Mouse (Mus musculus) thymus, postnatal 25 days (tissue): ENCODE data around the gene Jtb.
A peak's percentile ranks its signal among the peaks of the same experiment; 100 is the strongest.

Source experiments
- DNase-seq: peaks from one replicate; pipeline ENCODE4 v3.0.0; 2022

The Jtb gene

DNA sequence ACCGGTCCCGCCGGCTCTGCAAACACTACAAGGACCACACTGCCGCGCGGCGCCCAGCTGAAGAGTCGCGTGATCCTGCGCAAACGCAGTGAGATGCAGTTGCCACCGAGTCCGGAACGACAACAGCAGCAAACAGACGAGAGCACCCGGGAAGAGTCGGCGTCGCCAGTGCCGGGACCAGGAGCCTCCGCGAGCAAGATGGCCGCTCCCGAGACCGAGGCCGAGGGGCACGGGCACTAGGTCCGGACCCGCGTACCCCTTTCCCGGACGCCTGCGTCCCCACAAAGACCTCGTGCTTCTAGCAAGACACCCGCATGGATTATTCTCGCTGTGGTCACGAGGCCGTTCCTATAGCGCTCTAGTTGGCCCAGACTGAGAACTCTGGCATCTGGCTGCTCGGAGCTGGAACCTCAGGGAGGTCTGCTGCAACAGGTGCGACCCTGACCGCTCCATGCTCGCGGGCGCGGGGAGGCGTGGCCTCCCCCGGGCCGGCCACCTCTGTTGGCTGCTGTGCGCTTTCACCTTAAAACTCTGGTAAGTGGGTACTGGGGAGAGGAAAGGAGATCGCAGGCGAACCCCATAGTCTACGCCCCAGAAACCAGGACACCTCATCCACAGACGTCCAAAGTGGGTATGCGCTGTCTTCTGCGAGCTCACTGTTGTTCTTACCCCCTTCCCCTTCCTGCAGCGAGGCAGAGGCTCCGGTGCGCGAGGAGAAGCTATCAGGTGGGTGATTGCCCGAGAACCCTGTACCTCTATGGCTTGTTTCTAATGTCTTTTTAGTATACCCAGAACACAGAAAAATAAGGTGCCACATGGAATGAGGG, at the start of gene Jtb:
Gene Jtb (plus strand): TSS at position 91 of the 827 bp plus-strand sequence.
- peak; percentile 92 for DNase-seq

DNA sequence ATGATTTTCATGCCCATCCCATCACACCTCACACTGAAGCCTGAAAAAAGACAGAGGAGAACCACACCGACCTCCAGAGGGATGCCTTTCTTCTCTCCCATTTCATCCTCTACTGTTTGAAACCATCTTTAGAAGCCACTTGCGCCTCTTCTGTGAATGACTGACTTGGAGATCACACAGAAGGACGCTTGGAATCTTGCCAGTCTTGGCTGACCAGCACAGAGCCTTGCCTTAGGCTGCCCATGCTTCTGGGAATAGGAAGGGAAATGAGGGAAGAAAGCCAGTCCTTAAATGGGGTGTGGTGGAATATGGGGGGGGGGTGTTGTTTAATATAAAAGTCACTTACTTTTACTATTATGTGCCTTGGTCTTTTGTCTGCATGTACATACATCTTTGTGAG, 47.8 kb upstream of the Jtb start:
- no peak for DNase-seq

DNA sequence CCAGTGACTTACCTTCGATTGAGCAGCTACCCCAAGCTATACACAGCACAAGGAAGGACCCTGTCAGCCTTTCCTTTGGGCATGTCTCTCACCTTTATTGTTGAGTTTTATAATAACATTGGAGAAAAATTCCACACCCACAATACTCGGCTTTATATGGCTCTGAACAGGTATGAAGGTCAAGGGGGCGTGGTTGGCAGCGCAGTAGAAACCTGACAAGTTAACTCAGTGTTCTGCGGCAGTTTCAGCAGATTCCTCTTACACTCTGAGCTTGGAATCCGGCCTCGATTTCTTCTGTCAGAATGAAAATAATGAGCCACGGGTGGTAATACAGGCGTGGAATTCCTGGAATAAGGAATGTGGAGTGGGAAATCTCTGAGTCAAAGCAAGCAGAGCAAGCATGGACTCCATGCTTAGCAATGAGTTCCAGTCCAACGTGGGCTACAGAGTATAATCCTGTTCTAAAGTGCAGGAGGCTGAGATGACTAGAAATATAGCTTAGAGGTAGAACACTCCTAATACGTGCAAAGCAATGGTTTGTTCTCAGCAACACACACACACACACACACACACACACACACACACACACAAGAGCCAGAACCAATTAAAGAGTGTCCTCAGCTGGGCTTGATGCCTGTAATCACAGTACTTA, 40.4 kb upstream of the Jtb start:
- no peak for DNase-seq

DNA sequence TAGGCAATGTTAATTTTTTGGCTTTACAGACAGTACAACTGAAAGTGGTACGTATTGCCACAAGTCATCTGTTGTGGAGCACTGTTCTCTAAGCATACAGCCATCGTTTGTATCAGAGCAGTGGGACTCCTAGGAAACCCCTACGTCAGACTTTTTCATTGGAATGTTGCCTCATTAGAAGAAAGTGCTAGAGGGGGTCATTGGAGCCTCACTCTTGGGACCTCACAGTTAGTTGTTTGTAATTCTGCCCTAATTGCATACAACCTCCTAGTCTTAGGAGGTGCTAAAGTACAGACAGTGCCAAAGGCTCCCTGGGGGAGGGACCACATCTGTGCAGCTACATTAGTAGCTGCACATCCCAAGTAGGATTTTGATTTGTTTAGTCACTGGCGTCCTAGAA, 36.6 kb upstream of the Jtb start:
- no peak for DNase-seq

DNA sequence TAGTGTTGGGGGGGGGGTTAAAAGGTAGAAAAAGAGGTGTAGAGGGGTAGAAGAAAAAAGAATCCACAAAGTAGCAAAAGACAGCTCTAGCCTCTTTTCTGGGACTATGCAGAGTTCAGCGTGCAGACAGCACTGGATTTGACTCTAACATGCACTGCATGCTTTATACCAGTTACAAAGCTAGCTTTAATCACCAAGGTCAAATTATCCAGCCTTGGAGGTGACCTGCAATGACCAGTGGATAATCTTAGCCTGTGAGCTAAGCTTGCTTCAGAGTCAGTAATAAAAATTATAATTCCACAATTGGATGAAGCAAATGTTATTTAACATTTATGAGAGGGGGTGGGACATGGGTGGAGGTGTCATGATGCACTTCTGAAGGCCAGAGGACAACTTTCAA, 35.8 kb upstream of the Jtb start:
- no peak for DNase-seq

DNA sequence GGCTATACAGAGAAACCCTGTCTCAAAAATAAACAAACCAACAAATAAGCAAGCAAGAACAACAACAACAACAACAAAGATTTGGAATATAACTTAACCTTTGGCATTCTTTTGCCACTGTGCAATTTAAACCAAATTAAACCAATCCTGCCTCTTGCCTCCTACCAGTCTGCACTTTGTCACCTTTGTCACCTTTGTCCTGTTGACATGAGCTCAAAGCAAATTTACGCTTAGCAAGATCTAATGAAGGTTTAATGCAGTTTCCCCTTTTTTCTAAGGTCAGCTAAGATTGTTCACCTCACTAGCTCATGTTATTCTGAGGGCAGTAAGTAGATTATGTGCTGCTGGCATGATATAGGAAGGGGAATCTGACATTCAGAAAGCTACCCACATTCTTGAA, 33.8 kb upstream of the Jtb start:
- no peak for DNase-seq

DNA sequence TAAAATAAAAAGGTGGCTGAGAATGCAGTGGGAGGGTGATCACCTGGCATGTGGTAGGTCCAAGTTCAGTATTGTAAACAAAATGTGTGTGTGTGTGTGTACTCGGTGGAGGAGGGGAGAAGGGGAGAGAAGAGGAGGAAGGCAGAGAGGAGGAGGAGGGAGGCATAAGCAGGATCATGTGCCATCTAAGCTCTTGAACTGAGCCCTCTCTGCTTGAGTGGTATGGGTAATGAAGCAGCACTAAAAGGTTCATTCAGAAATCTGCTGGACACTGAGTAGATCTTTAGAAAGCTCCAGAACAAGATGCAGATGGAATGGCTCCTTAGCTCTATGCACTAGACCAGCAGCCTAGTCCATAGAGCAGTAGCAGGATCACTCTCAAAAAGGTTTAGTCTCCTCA, 28.5 kb upstream of the Jtb start:
- no peak for DNase-seq

DNA sequence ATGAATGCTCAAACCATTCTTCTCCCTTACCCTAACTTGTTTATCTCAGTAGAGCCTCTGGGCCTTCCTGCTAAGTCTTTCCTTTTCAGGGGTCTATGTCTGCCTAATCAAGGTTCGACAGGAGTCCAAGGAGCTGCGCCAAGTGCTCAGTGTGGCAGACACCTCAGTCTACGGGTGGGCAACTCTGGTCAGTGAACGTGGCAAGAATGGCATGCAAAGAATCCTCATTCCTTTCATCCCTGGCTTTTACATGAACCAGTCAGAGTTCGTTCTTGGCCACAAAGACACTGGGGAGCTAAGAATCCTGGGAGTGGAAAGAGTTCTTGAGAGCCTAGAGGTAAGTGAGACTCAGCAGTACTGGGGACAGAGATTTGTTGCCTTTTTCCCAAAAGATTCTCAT, 27.8 kb upstream of the Jtb start:
- DNase-seq = no peak

DNA sequence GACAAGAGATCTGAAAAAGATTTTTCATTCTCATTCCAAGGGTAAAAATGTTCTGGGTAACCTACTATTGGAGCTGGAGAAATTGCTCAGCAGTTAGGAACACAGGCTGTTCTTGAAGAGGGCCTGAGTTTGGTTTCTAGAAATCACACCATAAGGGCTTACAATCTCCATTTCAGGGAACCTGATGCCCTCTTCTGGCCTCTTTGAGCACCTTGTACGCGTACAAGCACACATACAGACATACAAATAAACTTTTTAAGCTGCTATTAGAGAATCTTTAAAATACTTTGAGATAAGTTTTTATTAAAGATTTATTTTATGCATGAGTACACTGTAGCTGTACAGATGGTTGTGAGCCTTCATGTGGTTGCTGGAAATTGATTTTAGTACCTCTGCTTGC, 26.8 kb upstream of the Jtb start:
- DNase-seq = no peak

DNA sequence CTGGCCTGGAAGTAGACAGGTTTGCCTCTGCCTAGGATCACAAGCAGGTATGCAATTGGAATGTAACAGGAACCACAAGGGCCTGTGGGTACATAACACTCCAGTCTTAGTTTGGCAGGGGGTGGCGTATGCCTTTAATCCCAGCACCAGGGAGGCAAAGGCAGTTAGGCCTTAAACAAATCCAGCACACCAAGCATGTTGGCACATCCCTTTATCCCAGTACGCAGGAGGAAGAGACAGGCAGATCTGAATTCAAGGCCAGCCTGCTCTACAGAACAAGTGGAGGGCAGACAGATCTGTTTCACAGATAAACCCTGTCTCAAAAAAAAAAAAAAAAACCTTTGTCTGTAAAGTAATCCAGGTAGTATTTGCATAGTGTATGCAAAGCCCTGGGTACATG, 22.7 kb upstream of the Jtb start:
- no peak for DNase-seq

DNA sequence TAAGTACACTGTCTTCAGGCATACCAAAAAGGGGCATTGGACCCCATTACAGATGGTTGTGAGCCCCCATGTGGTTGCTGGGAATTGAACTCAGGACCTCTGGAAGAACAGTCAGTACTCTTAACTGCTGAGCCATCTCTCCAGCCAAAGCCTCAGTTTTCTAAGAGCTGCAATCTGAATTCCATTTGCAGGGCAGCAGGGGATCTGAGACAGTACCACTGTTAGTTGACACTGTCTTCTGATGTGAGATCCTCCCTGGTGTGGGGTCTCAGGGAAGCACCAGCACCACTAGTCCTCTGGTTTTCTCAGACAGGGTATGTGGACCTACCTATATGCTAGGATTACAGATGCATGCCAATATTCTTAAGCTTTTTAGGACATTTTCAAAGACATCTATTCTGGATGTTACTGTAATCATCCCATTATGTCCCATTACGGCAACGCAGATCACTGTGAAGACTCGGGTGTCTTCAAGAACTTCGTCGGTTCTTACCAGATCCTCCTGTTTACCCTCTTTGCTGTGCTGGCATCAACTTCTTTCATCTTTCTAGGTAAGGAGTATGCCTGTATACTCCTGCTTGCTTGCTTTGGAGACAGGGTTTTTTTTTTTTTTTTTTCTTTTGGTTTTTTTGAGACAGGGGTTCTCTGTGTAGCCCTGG, 21.4 kb upstream of the Jtb start:
- DNase-seq = no peak

DNA sequence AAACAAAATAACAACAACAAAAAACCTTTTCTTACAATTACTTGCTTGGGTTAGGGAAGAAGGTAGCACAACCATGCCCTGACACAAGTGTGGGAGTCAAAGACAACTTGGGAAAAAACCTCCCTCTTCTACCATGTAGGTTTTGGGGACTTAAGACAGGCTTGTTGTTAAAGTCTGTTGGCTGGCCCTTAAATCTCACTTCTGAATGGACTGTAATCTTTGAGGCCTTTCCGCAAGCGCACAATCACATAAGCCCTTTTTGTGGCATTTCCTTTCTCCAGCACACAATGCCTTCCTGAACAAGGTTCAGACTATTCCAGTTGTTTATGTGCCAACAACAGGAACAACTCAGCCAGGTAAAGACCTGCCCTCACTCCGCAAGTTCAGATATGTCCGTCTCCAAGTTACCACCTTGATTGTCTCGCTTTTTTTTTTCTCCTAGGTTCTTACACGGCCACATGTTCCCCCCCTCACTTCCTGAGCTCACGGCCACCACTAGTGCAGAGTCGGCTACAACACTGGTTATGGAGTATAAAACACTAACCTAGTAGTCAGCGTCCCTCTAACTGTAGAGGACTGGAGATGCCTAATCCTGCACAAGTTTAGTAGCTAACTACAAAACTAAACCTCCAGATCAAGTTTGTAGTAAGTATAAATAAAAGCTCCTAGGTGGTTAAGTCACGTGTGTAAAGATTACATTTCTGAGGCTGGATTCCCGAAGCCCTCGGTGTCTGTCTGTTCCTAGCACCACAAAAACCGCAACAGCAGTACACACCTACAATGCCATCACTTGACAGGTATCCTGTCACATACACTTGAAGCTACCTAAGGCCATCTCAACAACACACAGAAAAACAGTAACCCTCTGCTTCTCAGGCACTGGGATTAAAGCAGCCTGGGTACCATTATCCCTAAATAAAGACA, 19.7 kb upstream of the Jtb start:
- no peak for DNase-seq

DNA sequence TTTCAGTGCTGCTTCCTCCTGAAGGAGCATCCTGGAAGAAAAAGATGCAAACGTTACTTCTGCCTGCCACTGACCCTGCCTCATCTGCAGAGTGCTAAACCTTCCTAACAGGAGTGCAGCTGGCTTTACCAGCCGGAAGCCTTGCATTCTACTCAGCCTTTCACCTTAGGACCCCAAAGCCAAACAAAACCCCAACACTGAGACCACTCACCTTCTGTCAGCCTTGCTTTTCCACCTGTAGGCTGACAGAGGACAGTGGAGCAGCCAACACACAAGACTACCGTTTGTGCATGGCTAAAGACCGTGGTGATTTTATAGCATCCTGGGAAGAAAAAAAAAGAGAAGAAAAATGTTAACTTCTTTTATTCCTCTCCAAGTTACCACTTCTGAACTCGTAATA, 18.7 kb upstream of the Jtb start:
- no peak for DNase-seq

DNA sequence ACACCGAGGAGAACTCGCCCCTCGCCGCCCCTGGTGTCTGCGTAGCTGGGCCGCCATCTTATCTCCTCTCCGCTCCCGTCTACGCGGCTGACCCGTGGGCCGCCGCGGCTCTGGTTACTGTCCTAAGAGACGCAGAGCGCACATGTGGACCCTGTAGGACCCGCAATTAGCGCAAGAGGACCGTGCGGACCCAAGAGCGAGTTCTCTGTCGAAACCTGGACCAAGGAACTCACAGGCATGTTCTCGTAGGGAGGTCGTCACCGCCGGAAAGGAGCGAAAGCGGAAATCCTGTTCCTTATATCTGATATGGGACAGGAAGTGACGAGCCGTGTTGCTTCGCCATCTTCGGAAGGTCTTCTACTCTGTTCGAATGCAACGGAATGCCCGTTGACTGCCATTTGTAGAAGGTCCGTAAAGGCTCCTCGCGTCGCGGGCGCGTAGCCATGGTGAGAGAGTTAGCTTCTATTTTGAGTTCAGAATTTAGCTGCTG, 18.0 kb upstream of the Jtb start, which contains the start of the genes Rps27 and Rab13:
Gene Rps27 (minus strand): TSS at position 275 of the 490 bp plus-strand sequence.
Gene Rab13 (plus strand): TSS at position 319 of the 490 bp plus-strand sequence.
- DNase-seq = peak; percentile 88

DNA sequence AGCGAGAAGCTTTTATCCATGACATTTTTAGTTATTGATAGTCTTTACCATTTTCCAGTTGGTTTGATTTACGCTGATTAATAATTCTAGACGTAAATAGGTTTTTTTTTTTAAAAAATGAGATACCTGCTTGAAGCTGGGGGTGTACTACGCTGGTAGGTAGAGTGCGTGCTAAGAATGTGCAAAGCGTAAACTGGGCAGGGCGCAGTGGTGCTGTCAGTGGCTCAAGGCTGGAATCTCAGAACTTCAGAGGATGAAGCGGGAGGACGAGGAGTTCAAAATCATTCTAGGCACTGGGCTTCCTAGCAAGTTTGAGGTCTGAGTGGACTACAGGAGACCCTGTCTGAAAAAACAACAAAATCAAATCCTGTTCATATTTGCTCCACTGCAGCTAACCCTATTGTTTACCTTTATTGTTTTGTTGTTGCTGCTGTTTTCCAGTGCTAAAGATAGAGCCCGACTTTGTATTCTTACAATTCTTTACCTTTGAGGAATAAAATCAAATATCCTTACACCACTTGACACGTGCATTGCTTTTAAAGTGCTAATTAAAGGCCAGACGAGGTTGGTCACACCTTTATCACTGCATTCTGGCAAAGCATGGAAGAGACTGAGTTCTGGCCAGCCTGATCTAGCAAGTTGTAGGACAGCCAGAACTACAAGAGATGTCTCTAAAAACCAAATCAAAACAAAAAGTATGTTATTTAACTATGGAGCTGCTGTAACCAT, 17.3 kb upstream of the Jtb start:
- DNase-seq = no peak

DNA sequence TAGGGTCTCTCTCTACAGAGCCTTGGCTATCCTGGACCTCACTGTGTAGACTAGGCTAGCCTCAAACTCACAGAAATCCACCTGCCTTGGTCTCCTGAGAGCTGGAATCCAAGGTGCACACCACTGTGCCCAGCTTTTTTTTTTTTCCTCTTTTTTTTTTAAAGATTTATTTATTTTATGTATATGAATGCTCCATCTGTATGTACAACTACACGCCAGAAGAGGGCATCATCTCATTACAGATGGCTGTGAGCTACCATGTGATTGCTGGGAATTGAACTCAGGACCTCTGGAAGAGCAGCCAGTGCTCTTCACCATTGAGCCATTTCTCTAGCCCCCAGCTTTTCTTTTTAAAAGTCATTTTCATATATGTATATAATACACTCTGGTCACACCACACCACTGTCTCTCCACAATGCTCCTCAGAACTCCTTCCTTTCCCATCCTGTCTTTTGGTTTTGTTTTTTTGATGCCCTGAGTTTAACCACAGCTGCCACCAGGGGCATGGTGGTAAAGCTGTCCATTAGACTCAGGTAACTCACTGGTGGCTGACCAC, 15.5 kb upstream of the Jtb start:
- DNase-seq = peak; percentile 23

DNA sequence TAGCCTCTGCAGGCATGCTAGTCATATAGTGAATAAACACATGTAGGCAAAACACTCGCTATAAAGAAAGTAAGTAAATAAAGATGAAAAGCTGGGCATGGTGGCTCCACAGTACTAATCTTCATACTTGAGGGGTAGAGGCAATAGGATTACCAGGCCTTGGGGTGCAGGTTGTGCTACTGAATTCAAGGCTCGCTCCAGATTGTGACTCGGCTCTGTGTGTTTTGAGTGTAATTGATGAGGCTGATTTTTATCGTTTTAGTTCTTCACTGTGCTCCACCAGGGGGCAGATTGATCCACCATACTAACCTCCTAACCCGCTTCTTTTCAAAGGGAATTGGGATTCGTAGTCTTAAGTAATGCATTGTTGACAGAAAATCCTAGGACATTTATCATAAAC, 11.3 kb upstream of the Jtb start:
- peak; percentile 56 for DNase-seq

DNA sequence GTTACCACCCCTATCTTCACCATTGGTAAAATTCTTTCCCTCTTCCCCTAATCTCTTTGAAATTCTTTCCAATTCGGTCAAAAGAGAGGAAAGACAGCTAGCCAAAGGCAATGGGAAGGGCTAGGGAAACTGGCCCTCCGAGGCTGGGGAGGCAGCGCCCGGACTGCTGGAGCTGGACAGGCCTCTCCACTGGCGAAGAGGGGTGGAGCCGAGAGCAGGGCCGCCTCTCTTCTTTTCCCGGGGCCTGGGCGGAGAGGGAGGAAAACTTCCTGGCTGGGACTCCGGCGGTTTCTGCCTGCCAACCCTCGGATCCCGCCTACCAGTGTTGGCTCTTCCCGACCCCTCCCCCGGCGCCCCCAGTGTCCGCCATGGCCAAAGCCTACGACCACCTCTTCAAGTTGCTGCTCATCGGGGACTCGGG, 10.9 kb upstream of the Jtb start:
- DNase-seq = peak; percentile 16

DNA sequence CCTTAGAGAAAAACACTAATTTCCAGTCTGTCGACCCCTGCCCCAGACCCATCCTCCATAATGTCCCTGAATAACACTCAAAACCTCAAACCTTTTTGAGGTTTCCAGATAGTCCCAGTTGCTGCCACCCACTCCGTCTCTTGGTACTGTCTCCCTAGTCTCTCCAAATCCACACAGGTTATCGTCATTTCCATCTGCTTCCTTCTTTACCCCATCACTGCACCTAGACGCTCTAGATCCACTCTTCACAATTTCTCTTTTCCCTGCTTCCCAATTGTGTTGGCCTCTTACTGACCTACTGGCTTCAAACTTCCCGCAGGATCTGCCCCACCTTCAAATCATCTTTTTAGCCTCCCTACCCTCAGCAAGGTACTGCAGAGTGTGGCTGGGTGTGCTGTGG, 10.3 kb upstream of the Jtb start:
- DNase-seq = no peak

DNA sequence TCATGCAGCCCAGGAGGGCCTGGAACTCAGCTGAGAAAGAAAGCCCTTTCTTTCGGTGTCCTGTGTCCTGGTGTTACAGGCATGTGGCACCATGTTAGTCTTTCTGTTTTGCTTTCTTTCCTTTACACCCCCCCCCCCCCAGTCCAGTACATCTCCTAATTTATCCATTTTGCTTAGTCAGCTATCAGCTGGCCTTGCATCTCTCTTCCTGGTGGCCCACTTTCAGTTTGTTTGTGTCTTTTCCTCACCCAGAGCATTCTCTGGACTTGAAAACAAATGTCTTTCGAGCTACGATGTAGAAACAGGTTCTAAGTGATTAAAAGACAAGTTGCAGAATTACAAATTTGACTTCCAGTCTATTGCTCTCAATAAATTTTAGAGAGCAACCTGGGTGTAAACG, 8.9 kb upstream of the Jtb start:
- no peak for DNase-seq

DNA sequence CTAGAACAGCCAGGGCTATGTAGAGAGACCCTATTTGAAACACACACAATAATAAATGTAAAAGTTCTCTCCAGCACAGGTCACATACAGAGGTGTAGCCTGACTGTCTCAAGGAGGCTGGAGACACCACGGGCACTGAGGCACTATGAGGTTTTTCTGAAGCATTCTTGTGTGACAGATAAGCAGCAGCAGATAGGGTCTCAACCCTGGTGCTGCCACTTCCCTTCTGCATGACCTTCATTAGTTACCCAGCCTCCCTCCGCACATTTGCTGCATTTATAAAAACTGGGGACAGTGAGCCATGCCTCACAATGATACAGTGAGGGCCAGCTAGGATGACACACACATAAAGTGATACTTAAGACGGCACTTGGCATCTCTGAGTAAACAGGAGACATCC, 8.5 kb upstream of the Jtb start:
- DNase-seq = no peak

DNA sequence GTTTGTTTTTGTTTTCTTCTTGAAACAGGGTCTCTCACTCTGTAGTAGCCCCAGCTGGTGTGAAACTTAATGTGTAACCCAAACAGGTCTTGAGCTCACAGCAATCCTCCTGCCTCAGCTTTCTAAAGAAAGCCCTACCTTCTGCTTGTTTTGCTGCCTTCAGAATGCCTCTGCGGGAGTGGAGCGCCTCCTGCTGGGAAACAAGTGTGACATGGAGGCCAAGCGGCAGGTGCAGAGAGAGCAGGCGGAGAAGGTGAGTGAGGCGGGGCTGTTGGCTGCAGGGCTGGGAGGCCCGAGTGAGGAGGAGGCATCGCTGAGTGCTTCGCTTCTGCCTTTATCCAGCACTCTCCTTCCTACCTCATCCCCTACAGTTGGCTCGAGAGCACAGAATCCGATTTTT, 7.1 kb upstream of the Jtb start:
- no peak for DNase-seq
